Mouse (Mus musculus) kidney, embryonic 14.5 days (tissue): ENCODE measurements at regions not wholly inside any gene's neighbourhood (a gene's known extent, or its start where the extent isn't known, plus 50 kb on each side); places are given as distances from the start of the nearest gene placed in this dataset.

ENCODE experiments used
- ATAC-seq: fragments of 200-750 bp; cut with Nextera tagmentation; 2 replicates; pipeline ENCODE4 v1.8.0; 2017; ENCODE audit warnings: moderate number of reproducible peaks, mild to moderate bottlenecking, moderate TSS enrichment, moderate library complexity; ENCODE audit not compliant: low FRiP score, low TSS enrichment
- H3K27ac ChIP-seq: fragments of 300-500 bp; sonication (generic); 2 replicates; pipeline ENCODE4 v1.5.1; 2014; ENCODE audit warnings: low read depth, mild to moderate bottlenecking, low read length, moderate library complexity, mixed read lengths
- H3K27me3 ChIP-seq: fragments of 300-500 bp; sonication (generic); 2 replicates; pipeline ENCODE4 v1.6.1; 2014; ENCODE audit warnings: mild to moderate bottlenecking, low read length; ENCODE audit not compliant: control insufficient read depth, insufficient read depth
- H3K36me3 ChIP-seq: fragments of 300-500 bp; sonication (generic); 2 replicates; pipeline ENCODE4 v1.6.1; 2014; ENCODE audit warnings: low read length, mixed read lengths; ENCODE audit not compliant: control insufficient read depth, insufficient read depth
- H3K4me1 ChIP-seq: fragments of 300-500 bp; sonication (generic); 2 replicates; pipeline ENCODE4 v1.6.1; 2014; ENCODE audit warnings: low read length, mixed read lengths; ENCODE audit not compliant: control insufficient read depth, insufficient read depth
- H3K4me2 ChIP-seq: fragments of 300-500 bp; sonication (generic); replicated peaks from 2 replicates; pipeline ENCODE4 v1.6.1; 2014; ENCODE audit warnings: low read depth, mild to moderate bottlenecking, low read length
- H3K4me3 ChIP-seq: fragments of 300-500 bp; sonication (generic); 2 replicates; pipeline ENCODE4 v1.5.1; 2014; ENCODE audit warnings: mild to moderate bottlenecking, low read length
- H3K9ac ChIP-seq: fragments of 300-500 bp; sonication (generic); 2 replicates; pipeline ENCODE4 v1.6.1; 2014; ENCODE audit warnings: low read depth, mild to moderate bottlenecking, low read length, moderate library complexity
- H3K9me3 ChIP-seq: fragments of 300-500 bp; sonication (generic); 2 replicates; pipeline ENCODE4 v1.6.1; 2016; ENCODE audit warnings: low read length; ENCODE audit not compliant: control insufficient read depth
- WGBS: fragments of 180-500 bp; shearing (Covaris S2); extraction: QIAGEN DNeasy Blood & Tissue Kit; methylation state at CpG from one replicate; pipeline ENCODE4 v1.1.7; 2014; 5-methylcytosine and 5-hydroxymethylcytosine counted together

DNA sequence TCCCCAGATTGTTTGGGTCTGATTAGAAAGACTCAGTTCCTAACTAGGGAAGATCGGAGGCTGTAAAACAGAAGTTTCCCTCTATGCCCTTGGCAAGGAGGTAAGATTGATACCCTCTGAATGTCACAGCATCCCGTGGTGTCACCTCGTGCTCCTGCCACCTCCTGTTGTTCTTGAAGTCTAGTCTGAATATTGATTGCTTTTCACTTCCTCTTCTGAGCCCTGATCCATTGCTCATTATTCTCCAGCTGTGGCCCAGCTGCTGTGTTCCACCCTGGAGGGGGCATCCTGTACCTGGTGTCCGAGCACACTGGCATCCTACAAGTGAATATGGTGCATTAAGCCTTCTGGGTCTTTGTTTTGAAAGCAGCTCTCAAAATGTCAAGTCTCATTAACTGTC, 156.6 kb upstream of the Mctp2 start:
- Histone ChIP-seq H3K27me3 (no peaks in the 10 kb centered on the region), H3K27ac (no peak overlapping the region), H3K9me3 (no peaks in the 10 kb centered on the region), H3K36me3 (no peaks in the 10 kb centered on the region), H3K4me2 (no peak overlapping the region), H3K9ac (no peak overlapping the region), H3K4me1 (no peaks in the 10 kb centered on the region), H3K4me3 (no peak overlapping the region)
- ATAC-seq = no peak
- 44% methylated on average over 4 of the region's 4 CpGs for WGBS

DNA sequence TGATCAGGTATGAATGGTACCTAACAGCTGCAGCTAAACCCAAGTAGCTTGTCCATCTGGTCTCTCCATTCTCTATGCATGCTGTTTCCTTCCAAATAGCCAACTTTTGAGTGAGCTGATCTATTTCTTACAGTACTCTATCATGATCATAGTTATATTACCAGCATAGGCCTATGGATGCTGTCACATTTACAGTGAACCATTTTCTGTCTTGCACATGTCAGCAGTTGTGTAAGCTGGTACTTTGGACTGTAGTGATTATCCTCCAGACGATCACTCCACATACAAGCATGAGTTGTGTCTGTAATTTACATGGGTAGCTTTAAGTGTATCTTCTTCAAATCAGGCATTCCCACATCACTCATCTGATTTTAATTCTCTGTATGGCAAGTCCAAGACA, 158.2 kb upstream of the Mctp2 start:
- ATAC-seq = no peak
- H3K9ac ChIP-seq = no peak overlapping the region
- H3K4me1 ChIP-seq = no peaks in the 10 kb centered on the region
- H3K4me3 ChIP-seq = no peak overlapping the region
- no peak overlapping the region for H3K4me2 ChIP-seq
- no peak overlapping the region for H3K27ac ChIP-seq
- H3K36me3 ChIP-seq = no peaks in the 10 kb centered on the region
- no peaks in the 10 kb centered on the region for H3K9me3 ChIP-seq
- no peaks in the 10 kb centered on the region for H3K27me3 ChIP-seq
- WGBS = 79% methylated on average over 1 of the region's 1 CpGs

DNA sequence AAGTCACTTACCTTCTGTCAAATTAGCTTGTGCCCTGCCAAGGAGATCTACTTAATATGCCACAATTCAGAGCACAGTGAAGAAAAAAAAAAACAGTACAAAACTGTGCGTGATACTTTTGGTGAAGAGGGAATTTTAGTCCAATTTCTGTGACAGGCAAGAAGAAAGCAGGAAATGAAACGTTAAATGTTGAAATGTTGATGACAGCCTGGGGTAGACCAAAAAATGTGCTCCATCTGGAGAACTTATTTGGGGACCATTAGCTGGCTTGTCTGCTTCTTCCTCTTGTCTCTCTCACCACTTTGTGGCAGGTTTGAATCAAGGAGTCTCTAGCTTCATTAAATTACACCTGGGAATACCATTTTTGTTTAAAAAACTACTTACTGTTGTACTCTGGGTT, 163.3 kb upstream of the Mctp2 start:
- no peaks in the 10 kb centered on the region for H3K9me3 ChIP-seq
- H3K4me3 ChIP-seq = no peak overlapping the region
- H3K27ac ChIP-seq = no peak overlapping the region
- 60% methylated on average over 2 of the region's 2 CpGs for WGBS
- ATAC-seq = no peak
- H3K4me2 ChIP-seq = no peak overlapping the region
- no peaks in the 10 kb centered on the region for H3K36me3 ChIP-seq
- no peak overlapping the region for H3K9ac ChIP-seq
- H3K27me3 ChIP-seq = no peaks in the 10 kb centered on the region
- H3K4me1 ChIP-seq = no peaks in the 10 kb centered on the region

DNA sequence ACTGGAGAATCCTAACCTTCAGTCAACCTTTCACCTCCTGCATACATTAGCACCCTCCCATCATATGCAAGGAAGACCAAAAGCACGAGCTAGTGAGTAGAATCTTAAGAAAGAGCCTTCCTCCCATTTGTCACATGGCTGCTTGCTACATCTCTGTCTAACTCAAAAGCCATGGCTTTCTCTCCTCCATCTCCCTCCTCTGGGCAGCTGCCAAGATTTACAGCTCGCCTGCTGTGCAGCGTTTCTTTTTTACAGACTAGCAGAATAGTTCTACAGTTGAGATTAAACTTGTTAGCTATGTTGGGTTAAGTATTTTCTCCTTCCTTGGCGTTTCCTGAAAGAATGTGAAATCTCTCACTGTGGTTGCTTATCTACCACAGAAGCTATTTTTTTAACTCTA, 168.3 kb upstream of the Mctp2 start:
- no peak overlapping the region for H3K4me2 ChIP-seq
- no peaks in the 10 kb centered on the region for H3K27me3 ChIP-seq
- H3K9ac ChIP-seq = no peak overlapping the region
- no peak for ATAC-seq
- WGBS = 42% methylated on average over 4 of the region's 4 CpGs
- no peaks in the 10 kb centered on the region for H3K4me1 ChIP-seq
- no peaks in the 10 kb centered on the region for H3K9me3 ChIP-seq
- no peak overlapping the region for H3K4me3 ChIP-seq
- no peaks in the 10 kb centered on the region for H3K36me3 ChIP-seq
- H3K27ac ChIP-seq = no peak overlapping the region

DNA sequence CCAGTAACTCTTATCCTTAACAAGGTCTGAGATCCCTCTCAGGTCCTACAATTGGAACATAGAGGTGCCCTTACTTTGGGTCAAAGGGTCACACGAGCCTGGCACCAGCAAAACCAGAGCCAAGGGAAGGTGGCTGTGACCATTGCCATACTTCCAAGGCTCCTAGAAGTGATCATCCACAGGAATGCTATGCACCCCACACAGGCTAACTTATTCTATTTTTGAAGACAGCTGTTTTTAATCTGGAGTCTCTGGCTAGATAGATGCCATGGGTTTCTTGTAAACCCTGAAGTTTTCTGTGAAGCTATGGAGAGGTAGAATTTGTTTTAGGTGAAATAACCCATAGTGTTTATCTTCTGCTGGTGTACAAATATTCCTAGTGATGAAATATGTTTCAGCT, 172.5 kb upstream of the Mctp2 start:
- 76% methylated on average over 1 of the region's 1 CpGs for WGBS
- Histone ChIP-seq H3K4me3 (no peak overlapping the region), H3K27ac (no peak overlapping the region), H3K9ac (no peak overlapping the region), H3K27me3 (no peaks in the 10 kb centered on the region), H3K4me1 (no peaks in the 10 kb centered on the region), H3K36me3 (no peaks in the 10 kb centered on the region), H3K4me2 (no peak overlapping the region), H3K9me3 (no peaks in the 10 kb centered on the region)
- ATAC-seq = no peak

DNA sequence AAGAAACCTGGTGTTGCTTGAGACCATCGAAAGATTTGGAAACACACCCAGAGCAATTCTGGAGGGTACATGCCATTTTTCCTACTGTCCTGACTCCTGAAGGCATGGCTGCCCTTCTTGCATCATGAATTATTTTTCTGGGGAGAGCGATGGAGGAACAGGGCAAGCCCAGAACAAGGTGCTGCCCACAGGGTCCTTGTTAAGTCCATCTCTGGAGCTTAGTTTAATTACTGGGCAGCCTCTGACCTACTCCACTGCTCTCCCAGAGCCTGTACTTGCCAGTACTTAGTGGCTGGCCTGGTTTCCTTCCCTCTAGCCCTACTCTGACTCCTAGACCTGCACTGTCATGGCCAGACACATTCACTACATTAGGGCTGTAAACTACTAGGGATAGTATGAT, 174.9 kb upstream of the Mctp2 start:
- Histone ChIP-seq H3K9me3 (no peaks in the 10 kb centered on the region), H3K27ac (no peak overlapping the region), H3K27me3 (no peaks in the 10 kb centered on the region), H3K4me2 (no peak overlapping the region), H3K4me3 (no peak overlapping the region), H3K36me3 (no peaks in the 10 kb centered on the region), H3K4me1 (no peaks in the 10 kb centered on the region), H3K9ac (no peak overlapping the region)
- 90% methylated on average over 2 of the region's 2 CpGs for WGBS
- ATAC-seq = no peak

DNA sequence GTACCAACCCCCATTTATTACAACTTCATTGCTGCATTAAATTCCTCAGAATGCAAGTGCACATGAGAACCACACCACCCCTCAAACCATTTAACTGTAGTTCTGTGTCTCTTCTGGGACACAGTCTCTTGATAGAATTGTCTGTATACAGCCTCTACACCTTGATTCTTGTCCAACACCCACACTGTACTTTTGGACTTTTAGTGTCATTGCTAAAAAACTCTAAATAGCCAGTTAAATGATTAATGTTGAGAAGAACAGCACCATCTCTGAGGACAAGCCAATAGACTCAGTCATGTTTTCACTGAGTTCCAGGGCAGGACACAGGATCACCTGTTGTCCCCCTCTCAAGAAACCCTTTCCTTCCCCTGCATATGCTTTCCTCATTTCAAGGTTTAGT, 183.8 kb upstream of the Mctp2 start:
- ATAC-seq = no peak
- Histone ChIP-seq H3K9me3 (no peaks in the 10 kb centered on the region), H3K36me3 (no peaks in the 10 kb centered on the region), H3K4me1 (no peaks in the 10 kb centered on the region), H3K27ac (no peak overlapping the region), H3K9ac (no peak overlapping the region), H3K4me2 (no peak overlapping the region), H3K27me3 (no peaks in the 10 kb centered on the region), H3K4me3 (no peak overlapping the region)

DNA sequence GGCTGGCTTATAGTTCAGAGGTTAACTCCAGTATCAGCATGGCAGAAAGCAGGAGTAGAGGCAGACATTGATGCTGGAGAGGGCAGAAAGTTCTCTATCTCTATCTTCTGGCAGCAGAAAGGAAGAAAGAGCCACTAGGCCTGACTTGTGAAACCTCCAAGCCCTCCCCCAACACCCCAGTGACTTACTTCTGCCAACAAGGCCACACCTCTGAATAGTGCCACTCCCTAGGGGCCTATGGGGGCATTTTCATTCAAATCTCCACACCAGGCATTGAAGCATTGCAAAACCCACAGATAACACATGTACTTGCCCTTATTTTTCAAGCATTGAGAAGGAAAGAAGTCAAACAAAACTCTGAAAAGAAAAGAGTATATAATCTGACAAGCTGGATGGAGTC, 186.9 kb upstream of the Mctp2 start:
- no peaks in the 10 kb centered on the region for H3K27me3 ChIP-seq
- ATAC-seq = no peak
- H3K4me1 ChIP-seq = no peaks in the 10 kb centered on the region
- no peaks in the 10 kb centered on the region for H3K36me3 ChIP-seq
- no peaks in the 10 kb centered on the region for H3K9me3 ChIP-seq
- H3K9ac ChIP-seq = no peak overlapping the region
- no peak overlapping the region for H3K27ac ChIP-seq
- no peak overlapping the region for H3K4me3 ChIP-seq
- no peak overlapping the region for H3K4me2 ChIP-seq

DNA sequence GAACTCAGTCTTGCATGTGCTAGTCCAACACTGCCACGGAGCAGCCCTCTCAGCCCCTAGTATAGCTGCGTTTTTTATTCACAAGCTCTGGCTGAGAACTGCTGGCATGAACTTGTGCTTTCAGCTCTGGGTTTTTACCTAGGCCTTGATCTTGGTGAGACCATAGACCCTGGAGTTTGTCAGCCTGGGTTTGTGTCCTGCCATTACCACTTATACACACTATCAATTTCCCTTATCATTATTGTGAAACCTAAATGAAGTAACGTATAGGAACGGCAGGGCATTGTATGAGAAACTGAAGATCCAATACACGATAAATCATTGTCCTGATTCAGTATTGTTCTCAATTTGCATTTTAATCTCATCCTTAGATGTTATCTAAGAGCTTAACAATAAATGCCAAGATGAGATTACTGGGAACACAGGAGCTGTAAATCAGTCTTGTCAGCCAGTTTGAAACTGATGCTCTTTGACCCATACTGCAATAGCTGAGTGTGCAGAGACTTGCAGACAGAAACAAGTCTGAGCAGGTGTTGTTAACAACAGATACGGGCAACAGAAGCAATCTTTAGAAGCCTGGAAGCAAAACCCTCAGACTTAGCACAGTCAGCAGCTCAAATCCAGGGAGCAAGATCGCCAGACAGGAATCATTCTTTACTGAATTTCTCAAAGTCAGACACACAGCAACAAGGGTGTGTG, 190.7 kb upstream of the Mctp2 start:
- no peak overlapping the region for H3K9ac ChIP-seq
- no peak overlapping the region for H3K4me3 ChIP-seq
- no peak for ATAC-seq
- no peaks in the 10 kb centered on the region for H3K9me3 ChIP-seq
- no peaks in the 10 kb centered on the region for H3K36me3 ChIP-seq
- no peaks in the 10 kb centered on the region for H3K27me3 ChIP-seq
- 45% methylated on average over 7 of the region's 7 CpGs for WGBS
- H3K4me1 ChIP-seq = no peaks in the 10 kb centered on the region
- H3K27ac ChIP-seq = no peak overlapping the region
- no peak overlapping the region for H3K4me2 ChIP-seq
